Mouse (Mus musculus) forebrain, embryonic 13.5 days (tissue): ENCODE data around the gene Ttc9c. TPM values are rescaled to one million over a fixed set of nuclear protein-coding genes. Genes with fewer than 3 reads are reported as not detected.

Experiments used
- ATAC-seq: fragments of 200-750 bp; cut with Nextera tagmentation; 2 replicates; pipeline ENCODE4 v1.8.0; 2017
- H3K27ac ChIP-seq: fragments of 300-500 bp; sonication (generic); 2 replicates; pipeline ENCODE4 v1.5.1; 2015; ENCODE audit warnings: inconsistent platforms, mild to moderate bottlenecking, moderate library complexity
- H3K27me3 ChIP-seq: fragments of 300-500 bp; sonication (generic); 2 replicates; pipeline ENCODE4 v1.6.1; 2015; ENCODE audit warnings: mild to moderate bottlenecking, inconsistent platforms
- H3K36me3 ChIP-seq: fragments of 300-500 bp; sonication (generic); 2 replicates; pipeline ENCODE4 v1.6.1; 2015; ENCODE audit warnings: mild to moderate bottlenecking, inconsistent platforms; ENCODE audit not compliant: poor library complexity, severe bottlenecking
- H3K4me1 ChIP-seq: fragments of 300-500 bp; sonication (generic); 2 replicates; pipeline ENCODE4 v1.6.1; 2015; ENCODE audit warnings: inconsistent platforms
- H3K4me2 ChIP-seq: fragments of 300-500 bp; sonication (generic); 2 replicates; pipeline ENCODE4 v1.6.1; 2015; ENCODE audit warnings: inconsistent platforms, mild to moderate bottlenecking, moderate library complexity
- H3K4me3 ChIP-seq: fragments of 300-500 bp; sonication (generic); 2 replicates; pipeline ENCODE4 v1.5.1; 2015; ENCODE audit warnings: mild to moderate bottlenecking, inconsistent platforms
- H3K9ac ChIP-seq: fragments of 300-500 bp; sonication (generic); 2 replicates; pipeline ENCODE4 v1.6.1; 2015; ENCODE audit warnings: mild to moderate bottlenecking, inconsistent platforms
- H3K9me3 ChIP-seq: fragments of 300-500 bp; sonication (generic); replicated peaks from 2 replicates; pipeline ENCODE4 v1.6.1; 2016; ENCODE audit warnings: inconsistent platforms
- whole genome bisulfite sequencing: fragments of 180-500 bp; shearing (Covaris S2); methylation state at CpG from one replicate; pipeline ENCODE4 v1.1.7; 2015; 5-methylcytosine and 5-hydroxymethylcytosine counted together
- polyA plus RNA-seq: library from polyadenylated mRNA; unstranded; fragments of >200 nt; fragmentation: Nextera tagmentation; extraction: Ambion mirVana; gene quantifications from 2 replicates; pipeline ENCODE4 v1.2.1, GENCODE M21; 2015

The Ttc9c gene
- polyA plus RNA-seq, 1 experiment from 2014 or later = 89.1 TPM

- WGBS = 1% methylated on average over 7 of the region's 7 CpGs
- Histone ChIP-seq H3K9me3 (no peaks in the 10 kb centered on the region), H3K36me3 (peaks cover 44% of the 10 kb centered on the region), H3K27me3 (no peaks in the 10 kb centered on the region), H3K27ac (no peak overlapping the region), H3K9ac (peak overlapping the region; percentile 99), H3K4me2 (peak overlapping the region; percentile 92), H3K4me1 (peaks cover 48% of the 10 kb centered on the region), H3K4me3 (peak overlapping the region; percentile 100)
- ATAC-seq = no peak
Measured at GRCm38 (mm10) chr19:8821146-8821545, 2.0 kb upstream of the Ttc9c start.

GRCm38 (mm10) chr19:8820424-8820956 is 1.4 kb upstream of the Ttc9c start:
- peak overlapping the region; percentile 92 for H3K4me2 ChIP-seq
- ATAC-seq = no peak
- peak overlapping the region; percentile 99 for H3K9ac ChIP-seq
- H3K36me3 ChIP-seq = peaks cover 43% of the 10 kb centered on the region
- under 1% methylated on average over 48 of the region's 48 CpGs for WGBS
- H3K9me3 ChIP-seq = no peaks in the 10 kb centered on the region
- peaks cover 53% of the 10 kb centered on the region for H3K4me1 ChIP-seq
- H3K4me3 ChIP-seq = peak overlapping the region; percentile 100
- no peaks in the 10 kb centered on the region for H3K27me3 ChIP-seq
- H3K27ac ChIP-seq = peak overlapping the region; percentile 99

- Histone ChIP-seq H3K9me3 (no peaks in the 10 kb centered on the region), H3K4me3 (peak within 1 kb of the TSS; percentile 100), H3K36me3 (peaks cover 43% of the 10 kb centered on the region), H3K4me1 (peaks cover 58% of the 10 kb centered on the region), H3K9ac (peak within 1 kb of the TSS; percentile 99), H3K27ac (peak within 1 kb of the TSS; percentile 99), H3K4me2 (peak within 1 kb of the TSS; percentile 92), H3K27me3 (no peaks in the 10 kb centered on the region)
- WGBS = under 1% methylated on average over 74 of the region's 83 CpGs
- peak; percentile 96 for ATAC-seq
Measured at GRCm38 (mm10) chr19:8819596-8820423, 677 bp upstream of the Ttc9c start, which contains the start of gene Hnrnpul2. Hnrnpul2 (plus strand) TSS chr19:8820010.

GRCm38 (mm10) chr19:8818301-8818798 is 783 bp downstream of the Ttc9c start:
- no peak for ATAC-seq

GRCm38 (mm10) chr19:8817001-8817400 is 2.1 kb downstream of the Ttc9c start:
- peak overlapping the region; percentile 48 for H3K4me2 ChIP-seq
- H3K36me3 ChIP-seq = peaks cover 47% of the 10 kb centered on the region
- no peaks in the 10 kb centered on the region for H3K27me3 ChIP-seq
- WGBS = 55% methylated on average over 3 of the region's 3 CpGs
- peak overlapping the region; percentile 100 for H3K4me3 ChIP-seq
- H3K4me1 ChIP-seq = peaks cover 43% of the 10 kb centered on the region
- H3K9ac ChIP-seq = peak overlapping the region; percentile 53
- no peak overlapping the region for H3K27ac ChIP-seq
- no peaks in the 10 kb centered on the region for H3K9me3 ChIP-seq
- ATAC-seq = no peak

More at GRCm38 (mm10) chr19:8818301-8818798, 783 bp downstream of the Ttc9c start:
- peak overlapping the region; percentile 81 for H3K9ac ChIP-seq
- 29% methylated on average over 14 of the region's 14 CpGs for WGBS
- H3K4me2 ChIP-seq = peak overlapping the region; percentile 92
- H3K36me3 ChIP-seq = peaks cover 42% of the 10 kb centered on the region
- peak overlapping the region; percentile 99 for H3K27ac ChIP-seq
- no peaks in the 10 kb centered on the region for H3K9me3 ChIP-seq
- no peaks in the 10 kb centered on the region for H3K27me3 ChIP-seq
- peaks cover 56% of the 10 kb centered on the region for H3K4me1 ChIP-seq
- peak overlapping the region; percentile 100 for H3K4me3 ChIP-seq

- H3K4me1 ChIP-seq = peaks cover 32% of the 10 kb centered on the region
- H3K4me3 ChIP-seq = no peak overlapping the region
- 74% methylated on average over 11 of the region's 11 CpGs for WGBS
- H3K27ac ChIP-seq = no peak overlapping the region
- no peaks in the 10 kb centered on the region for H3K9me3 ChIP-seq
- no peak for ATAC-seq
- peaks cover 57% of the 10 kb centered on the region for H3K36me3 ChIP-seq
- H3K4me2 ChIP-seq = peak overlapping the region; percentile 19
- peak overlapping the region; percentile 22; the same call in 1 of the 2 replicates for H3K9ac ChIP-seq
- no peaks in the 10 kb centered on the region for H3K27me3 ChIP-seq
Measured at GRCm38 (mm10) chr19:8815812-8816211, 3.3 kb downstream of the Ttc9c start.

- Histone ChIP-seq H3K27ac (no peak overlapping the region), H3K9me3 (no peaks in the 10 kb centered on the region), H3K9ac (no peak overlapping the region), H3K27me3 (no peaks in the 10 kb centered on the region), H3K4me2 (no peak overlapping the region), H3K36me3 (peaks cover 80% of the 10 kb centered on the region), H3K4me3 (no peak overlapping the region), H3K4me1 (peaks cover 9% of the 10 kb centered on the region)
- 94% methylated on average over 5 of the region's 5 CpGs for WGBS
- no peak for ATAC-seq
Measured at GRCm38 (mm10) chr19:8806810-8807209, 12.3 kb downstream of the Ttc9c start.

GRCm38 (mm10) chr19:8803879-8804660 is 15.1 kb downstream of the Ttc9c start:
- no peak overlapping the region for H3K4me2 ChIP-seq
- H3K4me1 ChIP-seq = peaks cover 12% of the 10 kb centered on the region
- no peak overlapping the region for H3K9ac ChIP-seq
- no peak for ATAC-seq
- no peak overlapping the region; the same call in 1 of the 2 replicates for H3K27ac ChIP-seq
- peaks cover 4% of the 10 kb centered on the region; the same call in 1 of the 2 replicates for H3K27me3 ChIP-seq
- H3K4me3 ChIP-seq = no peak overlapping the region
- H3K36me3 ChIP-seq = peaks cover 58% of the 10 kb centered on the region
- no peaks in the 10 kb centered on the region for H3K9me3 ChIP-seq
- 94% methylated on average over 11 of the region's 11 CpGs for WGBS

GRCm38 (mm10) chr19:8803204-8803780 is 15.8 kb downstream of the Ttc9c start:
- Histone ChIP-seq H3K4me2 (peak overlapping the region; percentile 69), H3K9ac (peak overlapping the region; percentile 34; the same call in 1 of the 2 replicates), H3K4me3 (peak overlapping the region; percentile 63; the same call in 1 of the 2 replicates), H3K27ac (peak overlapping the region; percentile 94), H3K27me3 (peaks cover 4% of the 10 kb centered on the region; the same call in 1 of the 2 replicates), H3K4me1 (peaks cover 12% of the 10 kb centered on the region), H3K36me3 (peaks cover 51% of the 10 kb centered on the region), H3K9me3 (no peaks in the 10 kb centered on the region)
- 91% methylated on average over 9 of the region's 9 CpGs for WGBS
- no peak for ATAC-seq

- peak within 1 kb of the TSS; percentile 94 for H3K27ac ChIP-seq
- peaks cover 4% of the 10 kb centered on the region; the same call in 1 of the 2 replicates for H3K27me3 ChIP-seq
- WGBS = under 1% methylated on average over 30 of the region's 30 CpGs
- peak within 1 kb of the TSS; percentile 69 for H3K4me2 ChIP-seq
- H3K36me3 ChIP-seq = peaks cover 40% of the 10 kb centered on the region
- peak within 1 kb of the TSS; percentile 61 for H3K9ac ChIP-seq
- peaks cover 19% of the 10 kb centered on the region for H3K4me1 ChIP-seq
- peak within 1 kb of the TSS; percentile 63 for H3K4me3 ChIP-seq
- ATAC-seq = peak; percentile 98
- H3K9me3 ChIP-seq = no peaks in the 10 kb centered on the region
Measured at GRCm38 (mm10) chr19:8802130-8802821, 16.9 kb downstream of the Ttc9c start, which contains the start of gene Zbtb3. Zbtb3 (plus strand) TSS chr19:8802555.

GRCm38 (mm10) chr19:8798947-8799315 is 20.2 kb downstream of the Ttc9c start:
- Histone ChIP-seq H3K4me3 (peak overlapping the region; percentile 62; the same call in 1 of the 2 replicates), H3K27me3 (peaks cover 4% of the 10 kb centered on the region; the same call in 1 of the 2 replicates), H3K4me1 (peaks cover 22% of the 10 kb centered on the region), H3K9me3 (no peaks in the 10 kb centered on the region), H3K4me2 (peak overlapping the region; percentile 88; the same call in 1 of the 2 replicates), H3K9ac (no peak overlapping the region), H3K27ac (no peak overlapping the region), H3K36me3 (peaks cover 32% of the 10 kb centered on the region)
- ATAC-seq = no peak
